Mouse (Mus musculus) neural tube, embryonic 13.5 days (tissue): ENCODE results near the gene Tmem235. TPM values are rescaled to one million over a fixed set of nuclear protein-coding genes. Genes with fewer than 3 reads are reported as not detected.

Source experiments
- ATAC-seq: fragments of 200-750 bp; cut with Nextera tagmentation; 2 replicates; pipeline ENCODE4 v1.8.0; 2017; ENCODE audit warnings: low read depth, mild to moderate bottlenecking, moderate TSS enrichment, moderate library complexity
- H3K27ac ChIP-seq: fragments of 300-500 bp; sonication (generic); replicated peaks from 2 replicates; pipeline ENCODE4 v1.5.1; 2015; ENCODE audit warnings: moderate library complexity, mild to moderate bottlenecking, inconsistent platforms
- H3K27me3 ChIP-seq: fragments of 300-500 bp; sonication (generic); 2 replicates; pipeline ENCODE4 v1.6.1; 2015; ENCODE audit warnings: mild to moderate bottlenecking, inconsistent platforms
- H3K36me3 ChIP-seq: fragments of 300-500 bp; sonication (generic); 2 replicates; pipeline ENCODE4 v1.6.1; 2015; ENCODE audit warnings: mild to moderate bottlenecking, inconsistent platforms
- H3K4me1 ChIP-seq: fragments of 300-500 bp; sonication (generic); replicated peaks from 2 replicates; pipeline ENCODE4 v1.6.1; 2015; ENCODE audit warnings: inconsistent platforms
- H3K4me2 ChIP-seq: fragments of 300-500 bp; sonication (generic); 2 replicates; pipeline ENCODE4 v1.6.1; 2015; ENCODE audit warnings: inconsistent platforms, mild to moderate bottlenecking, moderate library complexity
- H3K4me3 ChIP-seq: fragments of 300-500 bp; sonication (generic); 2 replicates; pipeline ENCODE4 v1.5.1; 2015; ENCODE audit warnings: mild to moderate bottlenecking, inconsistent platforms
- H3K9ac ChIP-seq: fragments of 300-500 bp; sonication (generic); 2 replicates; pipeline ENCODE4 v1.6.1; 2015; ENCODE audit warnings: moderate library complexity, mild to moderate bottlenecking, inconsistent platforms
- H3K9me3 ChIP-seq: fragments of 300-500 bp; sonication (generic); 2 replicates; pipeline ENCODE4 v1.6.1; 2016; ENCODE audit warnings: inconsistent platforms
- WGBS: fragments of 180-500 bp; shearing (Covaris S2); methylation state at CpG from one replicate; pipeline ENCODE4 v1.1.7; 2015; 5-methylcytosine and 5-hydroxymethylcytosine counted together
- polyA plus RNA-seq: library from polyadenylated mRNA; unstranded; fragments of >200 nt; fragmentation: Nextera tagmentation; extraction: Ambion mirVana; gene quantifications from 2 replicates; pipeline ENCODE4 v1.2.1, GENCODE M21; 2015

Tmem235 gene
- polyA plus RNA-seq, 1 experiment from 2014 or later, result not detected

GRCm38 (mm10) chr11:117888168-117888852, 27.8 kb downstream of the Tmem235 start:
- H3K4me1 ChIP-seq, result peaks cover 41% of the 10 kb centered on the region
- no peak overlapping the region; the same call in 1 of the 2 replicates for H3K9ac ChIP-seq
- no peak overlapping the region for H3K27ac ChIP-seq
- peaks cover 70% of the 10 kb centered on the region for H3K27me3 ChIP-seq
- no peaks in the 10 kb centered on the region for H3K9me3 ChIP-seq
- peak overlapping the region; percentile 53 for H3K4me2 ChIP-seq
- H3K36me3 ChIP-seq, result no peaks in the 10 kb centered on the region
- H3K4me3 ChIP-seq, result peak overlapping the region; percentile 19; the same call in 1 of the 2 replicates
- 0 out of 2 replicates have a peak, but pooled peaks have one; percentile 16 for ATAC-seq
- 13% methylated on average over 20 of the region's 20 CpGs for WGBS

- H3K9me3 ChIP-seq, result no peaks in the 10 kb centered on the region
- peak overlapping the region; percentile 53 for H3K4me2 ChIP-seq
- peaks cover 35% of the 10 kb centered on the region for H3K4me1 ChIP-seq
- peak overlapping the region; percentile 67 for H3K27ac ChIP-seq
- H3K9ac ChIP-seq, result peak overlapping the region; percentile 51
- peaks cover 77% of the 10 kb centered on the region for H3K27me3 ChIP-seq
- no peaks in the 10 kb centered on the region for H3K36me3 ChIP-seq
- H3K4me3 ChIP-seq, result peak overlapping the region; percentile 19; the same call in 1 of the 2 replicates
- ATAC-seq, result peak; percentile 41; the same call in 1 of the 2 replicates
- 3% methylated on average over 33 of the region's 33 CpGs for WGBS
Observed at GRCm38 (mm10) chr11:117888853-117889822, 28.6 kb downstream of the Tmem235 start.

- peak overlapping the region; percentile 51 for H3K9ac ChIP-seq
- H3K9me3 ChIP-seq, result no peaks in the 10 kb centered on the region
- H3K4me2 ChIP-seq, result peak overlapping the region; percentile 53
- ATAC-seq, result peak; percentile 60; the same call in 1 of the 2 replicates
- H3K27me3 ChIP-seq, result peaks cover 70% of the 10 kb centered on the region
- peak overlapping the region; percentile 67 for H3K27ac ChIP-seq
- H3K4me1 ChIP-seq, result peaks cover 35% of the 10 kb centered on the region
- H3K36me3 ChIP-seq, result no peaks in the 10 kb centered on the region
- no peak overlapping the region for H3K4me3 ChIP-seq
- 4% methylated on average over 11 of the region's 11 CpGs for WGBS
Observed at GRCm38 (mm10) chr11:117889887-117890340, 29.4 kb downstream of the Tmem235 start.

- WGBS, result 20% methylated on average over 13 of the region's 13 CpGs
- H3K9ac ChIP-seq, result peak overlapping the region; percentile 51; the same call in 1 of the 2 replicates
- peaks cover 67% of the 10 kb centered on the region for H3K27me3 ChIP-seq
- H3K9me3 ChIP-seq, result no peaks in the 10 kb centered on the region
- H3K36me3 ChIP-seq, result no peaks in the 10 kb centered on the region
- peak; percentile 38; the same call in 1 of the 2 replicates for ATAC-seq
- no peak overlapping the region for H3K27ac ChIP-seq
- no peak overlapping the region for H3K4me3 ChIP-seq
- H3K4me2 ChIP-seq, result peak overlapping the region; percentile 53; the same call in 1 of the 2 replicates
- peaks cover 35% of the 10 kb centered on the region for H3K4me1 ChIP-seq
Observed at GRCm38 (mm10) chr11:117890519-117891282, 30.1 kb downstream of the Tmem235 start.

GRCm38 (mm10) chr11:117891581-117892175, 31.1 kb downstream of the Tmem235 start:
- Histone ChIP-seq H3K9me3 (no peaks in the 10 kb centered on the region), H3K4me3 (no peak overlapping the region), H3K36me3 (no peaks in the 10 kb centered on the region), H3K27ac (no peak overlapping the region), H3K27me3 (peaks cover 69% of the 10 kb centered on the region), H3K4me1 (peaks cover 35% of the 10 kb centered on the region), H3K9ac (no peak overlapping the region), H3K4me2 (no peak overlapping the region)
- no peak for ATAC-seq
- 93% methylated on average over 19 of the region's 19 CpGs for WGBS

- Histone ChIP-seq H3K9ac (no peak overlapping the region), H3K27ac (no peak overlapping the region), H3K27me3 (peaks cover 64% of the 10 kb centered on the region), H3K36me3 (no peaks in the 10 kb centered on the region), H3K4me1 (peaks cover 35% of the 10 kb centered on the region), H3K4me2 (no peak overlapping the region), H3K4me3 (no peak overlapping the region), H3K9me3 (no peaks in the 10 kb centered on the region)
- no peak for ATAC-seq
- WGBS, result 56% methylated on average over 6 of the region's 6 CpGs
Observed at GRCm38 (mm10) chr11:117892199-117892598, 31.6 kb downstream of the Tmem235 start.

- Histone ChIP-seq H3K4me3 (no peak overlapping the region), H3K36me3 (no peaks in the 10 kb centered on the region), H3K9ac (no peak overlapping the region), H3K27ac (no peak overlapping the region), H3K4me1 (peaks cover 18% of the 10 kb centered on the region), H3K4me2 (no peak overlapping the region), H3K9me3 (no peaks in the 10 kb centered on the region), H3K27me3 (peaks cover 41% of the 10 kb centered on the region)
- WGBS, result 64% methylated on average over 10 of the region's 10 CpGs
- ATAC-seq, result no peak
Observed at GRCm38 (mm10) chr11:117894676-117895075, 34.1 kb downstream of the Tmem235 start.

- Histone ChIP-seq H3K9me3 (no peaks in the 10 kb centered on the region), H3K36me3 (no peaks in the 10 kb centered on the region)
Observed at GRCm38 (mm10) chr11:117896533-117896932, 36.0 kb downstream of the Tmem235 start.

GRCm38 (mm10) chr11:117902282-117902681, 41.7 kb downstream of the Tmem235 start:
- H3K36me3 ChIP-seq, result no peaks in the 10 kb centered on the region
- no peak for ATAC-seq
- no peak overlapping the region for H3K9ac ChIP-seq
- H3K4me3 ChIP-seq, result no peak overlapping the region
- WGBS, result 58% methylated on average over 2 of the region's 2 CpGs
- H3K9me3 ChIP-seq, result no peaks in the 10 kb centered on the region
- 0 out of 2 replicates have a peak, but pooled peaks cover 4% of the 10 kb centered on the region for H3K4me1 ChIP-seq
- H3K4me2 ChIP-seq, result no peak overlapping the region
- no peak overlapping the region for H3K27ac ChIP-seq
- no peaks in the 10 kb centered on the region for H3K27me3 ChIP-seq

More at GRCm38 (mm10) chr11:117896533-117896932, 36.0 kb downstream of the Tmem235 start:
- Histone ChIP-seq H3K4me2 (no peak overlapping the region), H3K27me3 (peaks cover 29% of the 10 kb centered on the region), H3K4me3 (no peak overlapping the region), H3K4me1 (no peaks in the 10 kb centered on the region), H3K9ac (no peak overlapping the region), H3K27ac (no peak overlapping the region)
- no peak for ATAC-seq
- 44% methylated on average over 2 of the region's 2 CpGs for WGBS

GRCm38 (mm10) chr11:117904442-117904841, 43.9 kb downstream of the Tmem235 start:
- ATAC-seq, result no peak
- H3K9me3 ChIP-seq, result no peaks in the 10 kb centered on the region
- H3K9ac ChIP-seq, result no peak overlapping the region
- WGBS, result 89% methylated on average over 8 of the region's 8 CpGs
- no peak overlapping the region for H3K4me2 ChIP-seq
- 0 out of 2 replicates have a peak, but pooled peaks cover 4% of the 10 kb centered on the region for H3K4me1 ChIP-seq
- no peak overlapping the region for H3K27ac ChIP-seq
- H3K36me3 ChIP-seq, result no peaks in the 10 kb centered on the region
- H3K4me3 ChIP-seq, result no peak overlapping the region
- H3K27me3 ChIP-seq, result no peaks in the 10 kb centered on the region

GRCm38 (mm10) chr11:117909337-117909736, 48.8 kb downstream of the Tmem235 start:
- Histone ChIP-seq H3K36me3 (no peaks in the 10 kb centered on the region), H3K4me2 (no peak overlapping the region), H3K27me3 (peaks cover 4% of the 10 kb centered on the region; the same call in 1 of the 2 replicates), H3K27ac (no peak overlapping the region), H3K4me3 (no peak overlapping the region), H3K9ac (no peak overlapping the region), H3K9me3 (no peaks in the 10 kb centered on the region), H3K4me1 (0 out of 2 replicates have a peak, but pooled peaks cover 6% of the 10 kb centered on the region)
- ATAC-seq, result no peak
- WGBS, result 88% methylated on average over 8 of the region's 8 CpGs
